Mouse (Mus musculus): ENCODE data around the gene Hoxb2. TPM values are rescaled to one million over a fixed set of nuclear protein-coding genes. Genes with fewer than 3 reads are reported as not detected.

Hoxb2 gene
- total RNA-seq (2023; ENCODE audit: inconsistent age) = not detected in 4 replicates

DNA sequence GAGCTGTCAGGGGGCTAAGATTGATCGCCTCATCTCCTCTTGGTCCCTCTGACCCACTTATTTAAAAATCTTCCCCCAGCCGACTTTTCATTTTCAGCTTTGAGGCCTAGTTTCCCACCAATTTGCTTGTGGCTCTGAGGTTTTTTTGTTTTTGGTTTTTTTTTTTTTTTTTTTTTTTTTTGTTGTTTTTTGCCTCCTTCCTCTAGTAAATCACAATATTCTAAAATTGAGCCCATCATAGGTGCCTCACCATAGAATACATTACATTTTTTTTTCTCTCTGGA lies at the start of gene Hoxb2:
Gene Hoxb2, plus strand, starts transcription at position 185 of the 284 bp plus-strand sequence.

DNA sequence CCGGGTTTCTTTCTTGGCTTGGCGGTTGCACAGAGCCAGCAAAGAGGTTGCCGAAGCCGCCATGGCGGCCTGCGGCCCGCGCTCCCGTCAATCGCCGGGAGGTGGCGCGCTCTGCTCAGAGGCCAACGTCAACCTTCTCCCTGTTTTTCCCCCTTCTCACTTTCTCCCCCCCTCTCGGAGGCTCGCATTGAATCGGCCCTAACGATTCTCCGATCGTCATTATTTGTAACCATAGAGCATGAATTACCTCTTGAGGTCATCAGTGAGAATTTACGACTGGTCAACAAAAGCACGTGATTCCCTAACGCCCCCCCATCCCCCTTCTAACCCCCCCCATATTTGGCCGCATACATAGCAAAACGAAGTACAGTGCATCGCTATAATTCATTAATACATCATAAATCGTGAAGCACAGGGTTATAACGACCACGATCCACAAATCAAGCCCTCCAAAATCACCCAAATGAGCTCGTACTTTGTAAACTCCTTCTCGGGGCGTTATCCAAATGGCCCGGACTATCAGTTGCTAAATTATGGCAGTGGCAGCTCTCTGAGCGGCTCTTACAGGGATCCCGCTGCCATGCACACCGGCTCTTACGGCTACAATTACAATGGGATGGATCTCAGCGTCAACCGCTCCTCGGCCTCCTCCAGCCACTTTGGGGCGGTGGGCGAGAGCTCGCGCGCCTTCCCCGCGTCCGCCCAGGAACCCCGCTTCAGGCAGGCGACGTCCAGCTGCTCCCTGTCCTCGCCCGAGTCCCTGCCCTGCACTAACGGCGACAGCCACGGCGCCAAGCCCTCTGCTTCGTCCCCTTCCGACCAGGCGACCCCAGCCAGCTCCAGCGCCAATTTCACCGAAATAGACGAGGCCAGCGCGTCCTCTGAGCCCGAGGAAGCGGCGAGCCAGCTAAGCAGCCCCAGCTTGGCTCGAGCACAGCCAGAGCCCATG lies 46.9 kb upstream of the Hoxb2 start, which contains the start of gene Hoxb5:
Gene Hoxb5, plus strand, starts transcription at position 186 of the 949 bp plus-strand sequence.

GRCm38 (mm10) chr11:96317608-96318367 lies 32.5 kb upstream of the Hoxb2 start, which contains the start of gene Hoxb4:
Gene Hoxb4 (plus strand): TSS chr11:96318267.

DNA sequence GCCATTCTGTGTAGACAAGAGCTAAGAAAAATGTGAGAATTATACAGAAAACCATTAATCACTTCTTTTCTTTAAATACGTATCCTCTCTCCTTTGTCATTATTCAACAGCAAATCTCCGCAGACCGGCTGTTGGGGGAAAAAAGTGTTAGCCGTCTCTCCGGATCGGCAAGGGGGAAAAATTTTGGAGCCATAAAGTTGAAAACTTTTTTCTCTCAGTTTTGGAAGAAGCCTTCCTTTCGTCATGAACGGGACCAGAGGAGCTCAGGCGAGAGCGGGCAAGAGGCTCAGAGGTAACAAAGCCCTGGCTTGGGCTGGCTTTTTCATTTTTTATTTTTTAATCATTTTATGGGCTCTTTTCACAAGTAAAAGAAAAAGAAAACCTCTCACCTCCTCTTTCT lies 27.2 kb upstream of the Hoxb2 start, which contains the start of gene Hoxb3:
Gene Hoxb3, plus strand, starts transcription at position 173 of the 400 bp plus-strand sequence.

DNA sequence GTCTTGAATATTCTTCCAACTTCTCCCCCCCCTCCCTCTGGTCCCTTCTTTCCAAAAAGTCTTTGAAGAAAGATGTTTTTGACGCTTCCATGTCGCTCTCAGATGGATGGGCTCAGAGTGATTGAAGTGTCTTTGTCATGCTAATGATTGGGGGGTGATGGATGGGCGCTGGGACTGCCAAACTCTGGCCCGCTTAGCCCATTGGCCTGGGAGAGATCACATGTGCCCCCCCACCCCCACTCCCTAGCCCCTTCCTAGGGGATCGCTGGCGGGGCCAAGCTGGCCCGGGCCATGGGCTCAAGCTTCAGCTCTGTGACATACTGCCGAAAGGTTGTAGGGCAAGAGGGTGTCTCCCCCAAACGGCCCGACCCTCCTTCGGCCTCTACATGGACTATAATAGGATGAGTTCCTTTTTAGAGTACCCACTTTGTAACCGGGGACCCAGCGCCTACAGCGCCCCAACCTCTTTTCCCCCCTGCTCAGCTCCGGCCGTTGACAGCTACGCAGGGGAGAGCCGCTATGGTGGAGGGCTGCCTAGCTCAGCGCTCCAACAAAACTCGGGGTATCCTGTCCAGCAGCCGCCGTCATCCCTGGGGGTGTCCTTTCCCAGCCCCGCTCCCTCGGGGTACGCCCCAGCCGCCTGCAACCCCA lies 15.2 kb downstream of the Hoxb2 start, which contains the start of gene Hoxb1:
Gene Hoxb1, plus strand, starts transcription at position 312 of the 651 bp plus-strand sequence.

Other genes with a start within 250 kb of the Hoxb2 start
- not detected in 4 replicates for gene Calcoco2, start 238.6 kb upstream of the Hoxb2 start, total RNA-seq (2023; ENCODE audit: inconsistent age)
- not detected in 4 replicates for gene Ttll6, start 216.7 kb upstream of the Hoxb2 start, total RNA-seq (2023; ENCODE audit: inconsistent age)
- gene Hoxb13, start 156.2 kb upstream of the Hoxb2 start, total RNA-seq (2023; ENCODE audit: inconsistent age) = not detected in 4 replicates
- not detected in 4 replicates for gene Hoxb9, start 79.1 kb upstream of the Hoxb2 start, total RNA-seq (2023; ENCODE audit: inconsistent age)
- gene Hoxb8, start 68.6 kb upstream of the Hoxb2 start, total RNA-seq (2023; ENCODE audit: inconsistent age) = not detected in 4 replicates
- not detected in 4 replicates for gene Hoxb7, start 63.9 kb upstream of the Hoxb2 start, total RNA-seq (2023; ENCODE audit: inconsistent age)
- not detected in 4 replicates for gene Hoxb6, start 58.0 kb upstream of the Hoxb2 start, total RNA-seq (2023; ENCODE audit: inconsistent age)
- not detected in 4 replicates for gene Hoxb5, start 47.2 kb upstream of the Hoxb2 start, total RNA-seq (2023; ENCODE audit: inconsistent age)
- 1.6 to 2.9 TPM (median 2.5 TPM) in 4 replicates for gene Hoxb4, start 32.3 kb upstream of the Hoxb2 start, total RNA-seq (2023; ENCODE audit: inconsistent age)
- 0.26 to 0.36 TPM in 2 of 4 replicates, not detected in the others for gene Hoxb3, start 27.2 kb upstream of the Hoxb2 start, total RNA-seq (2023; ENCODE audit: inconsistent age)
- gene Hoxb1, start 15.2 kb downstream of the Hoxb2 start, total RNA-seq (2023; ENCODE audit: inconsistent age) = not detected in 4 replicates
- gene Skap1, start 114.1 kb downstream of the Hoxb2 start, total RNA-seq (2023; ENCODE audit: inconsistent age) = 1.9 to 5.1 TPM (median 2.9 TPM) in 4 replicates

Data from B cell, adult (primary cell).